Mouse (Mus musculus): Measurements from ENCODE around the gene Ugt1a7c. TPM values are rescaled to one million over a fixed set of nuclear protein-coding genes. Genes with fewer than 3 reads are reported as not detected.
"Not testable (repeated sequence)": the region's sequence is repeated elsewhere in the genome, so short reads cannot be mapped to it uniquely, and the experiment has no call there.

Ugt1a7c gene
- polyA plus RNA-seq, 1 experiment, result 12.4 TPM

DNA sequence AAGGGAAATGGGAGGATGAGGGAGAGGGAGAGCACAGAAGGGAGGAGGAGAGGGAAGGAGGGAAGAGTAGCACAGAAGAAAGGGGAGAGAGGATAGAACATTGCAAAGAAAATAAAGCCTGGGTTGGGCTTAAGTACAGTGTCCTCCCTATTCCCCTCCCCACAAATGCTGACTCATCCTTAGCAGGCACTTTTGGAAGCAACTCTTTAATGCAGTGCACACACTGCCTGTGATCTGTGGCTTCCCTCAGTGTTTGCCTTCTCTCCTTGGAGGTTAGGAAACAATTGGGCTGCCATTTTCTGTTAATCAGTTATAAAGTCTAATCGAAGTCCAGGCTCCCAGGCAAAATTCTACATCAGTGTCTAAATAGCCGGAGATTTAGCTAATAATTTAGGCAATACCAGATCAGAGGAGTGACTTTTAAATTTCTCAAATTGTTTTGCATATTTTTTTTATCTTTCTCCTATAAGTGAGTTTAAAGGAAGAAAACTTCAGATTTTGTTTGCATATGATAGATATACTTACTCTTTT lies 14.2 kb downstream of the Ugt1a7c start:
- not testable (repeated sequence) for DNase-seq (ENCODE audit: low read depth, low spot score)
- 37% methylated on average over 2 of the region's 2 CpGs for WGBS

DNA sequence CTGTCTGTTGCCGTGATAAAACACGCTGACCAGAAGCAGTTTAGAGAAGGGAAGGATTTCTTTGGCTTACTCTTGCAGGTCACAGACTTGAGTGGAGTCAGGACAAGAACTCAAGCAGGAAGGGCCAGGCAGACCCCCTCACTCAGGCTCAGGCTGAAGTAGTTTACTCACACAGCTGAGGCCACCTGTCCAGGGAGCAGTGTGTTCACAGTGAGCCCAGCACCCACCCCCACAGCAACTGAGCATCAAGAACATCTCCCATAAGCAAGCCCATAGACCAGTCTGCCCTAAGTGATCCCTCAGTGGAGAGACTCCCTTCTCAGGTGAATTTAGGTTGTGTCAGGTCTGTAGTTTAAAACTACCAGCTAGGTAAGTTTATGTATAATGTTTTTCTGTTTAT lies 14.7 kb downstream of the Ugt1a7c start:
- DNase-seq (ENCODE audit: low read depth, low spot score), result not testable (repeated sequence)
- 29% methylated on average over 2 of the region's 2 CpGs for WGBS

DNA sequence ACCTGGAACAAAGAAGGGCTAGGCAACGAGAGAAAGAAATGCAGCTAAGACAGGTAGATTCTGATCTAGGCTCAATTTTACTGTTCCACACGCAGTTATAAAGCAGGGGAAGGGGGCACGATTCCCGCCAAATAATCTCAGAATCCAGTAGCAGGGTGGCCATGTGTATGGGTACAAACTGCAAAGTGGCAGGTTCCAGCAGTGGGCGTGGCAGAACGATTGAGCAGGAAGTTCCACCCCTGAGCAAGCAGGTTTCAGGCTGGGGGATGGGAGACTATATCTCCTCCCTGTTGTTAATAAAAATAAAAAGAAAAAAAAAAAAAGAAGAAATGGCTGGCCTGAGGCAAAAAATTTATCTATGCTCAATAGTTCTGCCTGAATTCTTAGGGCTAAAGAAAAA lies 17.9 kb downstream of the Ugt1a7c start:
- 87% methylated on average over 6 of the region's 6 CpGs for WGBS
- not testable (repeated sequence) for DNase-seq (ENCODE audit: low read depth, low spot score)

DNA sequence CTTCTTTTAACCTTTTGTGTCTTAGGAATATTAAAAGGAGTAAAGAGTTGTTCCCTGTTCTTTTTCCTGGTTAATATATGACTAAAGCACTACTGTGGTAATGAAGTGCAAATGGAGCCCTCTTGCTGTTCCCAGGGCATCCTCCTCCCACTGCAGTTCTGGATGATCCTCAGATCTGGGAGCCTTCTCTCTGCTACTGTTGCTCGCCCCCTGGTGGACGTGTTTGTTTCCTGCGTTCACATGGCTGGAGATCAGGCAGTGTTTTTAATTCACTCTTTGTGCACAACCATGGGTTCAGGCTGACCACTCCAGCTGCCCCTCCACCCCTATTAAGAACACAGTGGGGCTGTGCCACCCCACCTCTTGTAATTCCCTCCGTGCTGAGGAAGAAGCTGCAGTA lies 25.7 kb downstream of the Ugt1a7c start:
- 17% methylated on average over 4 of the region's 4 CpGs for WGBS
- DNase-seq (ENCODE audit: low read depth, low spot score), result not testable (repeated sequence)

DNA sequence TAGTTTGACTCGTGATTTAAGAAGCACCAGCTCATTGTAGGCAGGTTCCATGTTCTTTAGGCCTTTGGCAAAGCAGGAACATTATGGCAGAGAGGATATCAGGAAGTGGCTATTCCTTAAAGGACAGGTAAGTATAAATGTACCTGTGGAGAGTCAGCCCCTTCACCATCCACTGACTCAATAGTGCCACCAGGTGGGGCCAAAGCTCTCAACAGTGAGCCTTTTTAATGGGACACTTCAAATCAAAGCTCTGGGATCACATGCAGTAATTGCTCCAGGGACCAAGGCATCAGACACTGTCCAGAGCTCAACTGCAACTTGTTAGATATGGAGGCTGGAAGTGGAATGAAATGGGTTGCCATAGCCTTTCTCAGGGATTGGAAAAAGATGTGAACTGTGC lies 26.7 kb downstream of the Ugt1a7c start:
- WGBS, result no CpG with 5 or more reads among the region's 1 CpGs
- not testable (repeated sequence) for DNase-seq (ENCODE audit: low read depth, low spot score)

DNA sequence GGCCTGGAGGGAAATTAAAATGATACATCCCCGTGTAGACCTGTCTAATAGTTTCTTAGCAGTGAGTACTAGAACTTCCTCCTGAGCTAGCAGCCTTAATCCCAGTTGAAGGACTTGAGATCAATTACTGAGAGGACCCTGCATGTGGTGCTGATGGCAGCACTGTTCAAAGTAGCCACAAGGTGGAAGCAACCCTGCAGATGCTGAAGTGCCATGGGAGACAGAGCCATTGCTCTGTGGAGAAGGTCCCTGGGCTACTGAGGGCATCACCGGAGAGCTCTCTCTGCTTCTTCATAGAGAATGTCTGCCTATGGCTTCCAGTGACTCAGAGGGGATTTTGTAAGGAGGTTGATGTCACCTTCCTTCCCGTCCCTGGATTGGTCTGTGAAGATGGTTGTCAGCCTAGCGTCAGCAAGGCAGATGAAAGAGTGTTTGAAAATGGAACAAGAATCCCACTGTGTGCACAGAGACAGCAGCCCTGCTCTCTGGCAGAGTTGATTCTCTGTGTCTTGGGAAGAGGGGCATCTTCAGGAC lies 31.0 kb downstream of the Ugt1a7c start:
- WGBS, result 74% methylated on average over 4 of the region's 4 CpGs
- DNase-seq (ENCODE audit: low read depth, low spot score), result not testable (repeated sequence)

DNA sequence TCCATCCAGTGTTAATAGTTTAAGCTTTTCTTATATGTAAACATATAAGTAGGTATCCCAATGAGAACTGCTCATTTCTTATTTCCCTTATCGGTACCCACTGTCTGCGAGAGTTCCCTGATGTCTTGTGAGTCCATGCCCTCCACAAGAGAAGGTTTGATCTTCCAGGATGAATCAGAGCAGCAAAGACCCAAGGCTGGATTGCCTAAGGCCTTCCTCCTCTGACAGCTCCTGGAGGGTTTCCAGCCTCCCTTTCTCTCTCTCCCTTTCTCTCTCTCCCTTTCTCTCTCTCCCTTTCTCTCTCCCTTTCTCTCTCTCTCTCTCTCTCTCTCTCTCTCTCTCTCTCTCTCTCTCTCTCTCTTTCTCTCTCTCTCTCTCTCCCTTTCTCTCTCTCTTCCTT lies 34.2 kb downstream of the Ugt1a7c start:
- 37% methylated on average over 2 of the region's 2 CpGs for WGBS
- not testable (repeated sequence) for DNase-seq (ENCODE audit: low read depth, low spot score)

DNA sequence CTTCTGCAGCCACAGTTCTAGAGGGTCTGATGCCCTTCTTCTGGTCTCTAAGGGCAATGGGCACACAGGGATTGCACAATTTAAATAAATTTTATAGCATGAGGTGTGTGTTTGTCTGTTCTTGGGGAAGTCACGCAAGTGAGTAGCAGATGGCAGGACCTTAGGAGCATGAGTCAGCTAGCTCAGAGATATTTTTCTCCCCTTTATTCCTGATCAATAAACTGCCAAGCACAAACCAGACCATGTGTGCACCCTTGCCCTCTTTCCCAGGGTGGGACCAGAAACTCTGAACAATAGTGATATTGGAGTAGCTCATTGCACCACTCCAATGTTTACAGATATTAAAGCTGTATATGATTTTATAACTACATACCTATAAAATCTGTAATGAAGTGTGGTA lies 35.4 kb downstream of the Ugt1a7c start:
- not testable (repeated sequence) for DNase-seq (ENCODE audit: low read depth, low spot score)
- WGBS, result 24% methylated on average over 1 of the region's 1 CpGs

DNA sequence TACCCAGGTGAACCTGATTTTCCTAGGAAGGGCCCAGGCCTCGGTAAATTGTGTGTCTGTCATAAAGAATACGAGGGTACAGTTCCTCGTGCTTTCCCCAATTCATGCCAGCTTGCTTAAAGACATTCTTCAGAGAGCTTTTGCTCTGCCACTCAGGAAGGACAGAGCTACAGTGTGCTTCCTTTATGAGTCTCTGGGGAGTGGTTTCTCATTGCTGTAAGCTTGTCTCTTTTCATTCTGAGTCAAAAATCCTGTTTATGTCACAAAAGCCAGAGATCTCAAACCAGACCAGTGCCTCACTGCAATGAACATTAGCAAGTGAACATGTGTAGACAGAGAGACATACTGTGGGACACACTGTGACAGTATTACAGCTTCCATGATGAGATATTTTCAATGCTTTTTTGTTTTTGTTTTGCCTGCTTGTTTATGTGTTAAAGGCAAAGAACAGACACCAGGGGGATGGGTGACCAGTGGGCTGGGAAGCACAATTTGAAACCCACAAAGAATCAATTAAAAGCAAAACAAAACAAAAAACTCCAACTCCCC lies 39.1 kb downstream of the Ugt1a7c start:
- WGBS, result 10% methylated on average over 3 of the region's 3 CpGs
- DNase-seq (ENCODE audit: low read depth, low spot score), result no peak

DNA sequence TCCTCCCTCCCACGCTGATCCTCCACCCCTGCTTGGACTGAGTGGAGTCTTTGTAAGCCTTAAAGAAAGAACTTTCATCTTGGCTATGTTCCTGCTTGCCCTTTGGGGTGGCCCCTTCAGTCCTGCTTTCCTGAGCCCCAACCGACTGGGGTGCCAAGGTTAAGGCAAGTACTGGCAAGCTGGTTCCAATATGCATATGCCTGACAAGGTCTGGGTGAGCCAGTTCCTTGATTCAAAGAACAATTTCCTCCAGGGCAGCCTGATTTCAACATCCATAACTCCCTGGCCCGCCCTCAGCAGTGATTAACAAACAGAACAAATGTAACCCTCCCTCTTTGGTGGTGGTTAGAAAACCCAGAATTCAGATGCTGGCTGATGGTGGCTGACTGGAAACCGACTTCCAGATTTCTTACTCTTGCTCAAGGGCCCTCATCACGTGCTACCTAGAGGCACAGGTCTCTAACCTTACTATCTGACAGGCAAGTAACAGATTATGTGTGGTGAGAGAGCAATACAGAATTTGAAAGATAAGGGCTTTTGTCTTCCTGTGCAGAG lies 39.7 kb downstream of the Ugt1a7c start, which contains the start of gene Ugt1a6a:
Gene Ugt1a6a (plus strand): TSS at position 353 of the 555 bp plus-strand sequence.
- not testable (repeated sequence) for DNase-seq (ENCODE audit: low read depth, low spot score)
- WGBS, result 12% methylated on average over 5 of the region's 5 CpGs

DNA sequence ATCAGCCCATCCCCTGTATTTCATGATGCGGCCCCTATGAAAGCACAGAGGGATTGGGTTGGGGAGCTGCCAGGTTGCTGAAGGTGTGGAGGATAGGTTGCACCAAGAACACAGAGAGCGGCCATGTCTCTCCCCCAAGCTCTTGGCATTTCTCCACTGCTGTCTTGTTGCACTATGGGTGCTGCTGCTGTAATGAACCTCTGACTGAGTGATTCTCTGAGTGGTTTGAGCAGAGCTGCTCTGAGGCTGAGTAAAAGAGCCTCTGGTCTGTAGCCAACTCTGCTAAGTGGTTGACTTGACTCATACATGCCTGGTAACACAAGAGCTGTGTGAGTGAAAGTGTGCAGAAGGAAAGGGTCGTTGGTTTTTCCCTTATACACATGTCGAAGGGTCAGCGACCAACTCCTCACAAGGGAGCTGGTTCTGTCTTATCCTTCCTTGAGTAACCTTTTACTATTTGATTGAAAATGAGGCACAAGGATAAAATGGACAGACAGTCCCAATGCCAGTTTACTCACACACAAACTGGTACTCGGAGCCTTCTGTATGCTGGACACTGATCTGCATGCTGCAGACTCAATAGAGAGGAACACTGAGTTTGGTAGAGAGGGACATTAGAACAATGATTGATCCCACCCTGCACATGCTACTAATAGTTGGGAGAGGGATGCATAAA lies 40.5 kb downstream of the Ugt1a7c start:
- 34% methylated on average over 6 of the region's 6 CpGs for WGBS
- DNase-seq (ENCODE audit: low read depth, low spot score), result not testable (repeated sequence)

DNA sequence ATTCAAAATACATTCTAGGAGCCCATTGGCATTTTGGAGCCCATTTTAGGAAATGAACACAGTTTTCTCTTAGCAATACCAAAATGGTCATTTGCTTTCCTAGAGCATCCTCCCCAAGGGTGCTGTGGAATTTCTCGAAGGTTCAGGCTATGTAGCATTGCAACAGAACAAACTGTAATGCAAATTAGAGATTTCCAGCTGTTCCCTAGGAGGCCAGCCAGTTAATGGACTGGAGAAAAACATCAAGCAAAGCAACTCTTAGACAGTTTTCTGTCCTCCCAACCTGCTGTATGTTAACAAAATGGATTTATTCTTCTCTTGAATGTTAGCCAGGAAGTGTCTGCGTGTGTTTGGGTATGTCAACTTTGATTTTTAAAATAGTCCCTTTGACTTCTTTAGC lies 41.8 kb downstream of the Ugt1a7c start:
- DNase-seq (ENCODE audit: low read depth, low spot score), result no peak
- 52% methylated on average over 2 of the region's 2 CpGs for WGBS

DNA sequence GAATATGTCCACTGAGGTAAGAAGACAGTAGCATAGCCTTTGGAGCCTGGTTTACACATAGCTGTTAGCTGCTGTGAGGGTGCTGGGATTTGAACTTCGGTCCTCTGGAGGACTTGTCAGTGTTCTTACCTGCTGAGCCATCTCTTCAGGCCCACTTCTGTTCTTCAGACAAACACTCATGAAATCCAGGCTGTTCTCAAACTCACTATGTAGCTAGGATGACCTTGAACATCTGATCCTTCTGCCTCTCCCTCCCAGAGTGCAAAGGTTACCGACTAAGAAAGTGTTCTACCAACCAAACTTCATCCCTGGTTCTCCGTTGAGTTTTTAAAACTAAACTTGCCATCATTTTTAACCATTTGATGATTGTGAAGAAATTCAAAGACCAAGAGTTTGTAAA lies 42.4 kb downstream of the Ugt1a7c start:
- WGBS, result 53% methylated on average over 3 of the region's 3 CpGs
- DNase-seq (ENCODE audit: low read depth, low spot score), result no peak

DNA sequence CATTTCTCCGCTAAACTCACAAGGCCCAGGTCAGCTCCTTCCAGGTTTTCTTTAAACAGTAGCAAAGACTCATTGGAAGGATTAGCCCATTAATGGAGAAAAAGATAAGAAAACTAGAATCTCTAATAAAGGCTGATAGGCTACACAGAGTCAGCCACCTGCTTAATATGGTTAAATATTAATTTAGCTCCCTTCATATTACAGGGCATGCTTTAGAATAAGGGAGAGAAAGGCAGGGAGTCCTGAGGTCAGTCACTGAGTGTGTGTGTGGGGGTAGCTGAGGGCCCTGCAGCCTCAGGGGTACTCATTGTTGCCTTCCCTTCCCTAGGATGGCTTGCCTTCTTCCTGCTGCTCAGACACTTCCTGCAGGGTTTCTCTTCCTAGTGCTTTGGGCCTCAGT lies 43.3 kb downstream of the Ugt1a7c start:
- no peak for DNase-seq (ENCODE audit: low read depth, low spot score)
- 91% methylated on average over 1 of the region's 1 CpGs for WGBS

DNA sequence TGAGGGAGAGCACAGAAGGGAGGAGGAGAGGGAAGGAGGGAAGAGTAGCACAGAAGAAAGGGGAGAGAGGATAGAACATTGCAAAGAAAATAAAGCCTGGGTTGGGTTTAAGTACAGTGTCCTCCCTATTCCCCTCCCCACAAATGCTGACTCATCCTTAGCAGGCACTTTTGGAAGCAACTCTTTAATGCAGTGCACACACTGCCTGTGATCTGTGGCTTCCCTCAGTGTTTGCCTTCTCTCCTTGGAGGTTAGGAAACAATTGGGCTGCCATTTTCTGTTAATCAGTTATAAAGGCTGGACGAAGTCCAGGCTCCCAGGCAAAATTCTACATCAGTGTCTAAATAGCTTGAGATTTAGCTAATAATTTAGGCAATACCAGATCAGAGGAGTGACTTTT lies 45.6 kb downstream of the Ugt1a7c start:
- DNase-seq (ENCODE audit: low read depth, low spot score), result not testable (repeated sequence)
- 22% methylated on average over 1 of the region's 1 CpGs for WGBS

DNA sequence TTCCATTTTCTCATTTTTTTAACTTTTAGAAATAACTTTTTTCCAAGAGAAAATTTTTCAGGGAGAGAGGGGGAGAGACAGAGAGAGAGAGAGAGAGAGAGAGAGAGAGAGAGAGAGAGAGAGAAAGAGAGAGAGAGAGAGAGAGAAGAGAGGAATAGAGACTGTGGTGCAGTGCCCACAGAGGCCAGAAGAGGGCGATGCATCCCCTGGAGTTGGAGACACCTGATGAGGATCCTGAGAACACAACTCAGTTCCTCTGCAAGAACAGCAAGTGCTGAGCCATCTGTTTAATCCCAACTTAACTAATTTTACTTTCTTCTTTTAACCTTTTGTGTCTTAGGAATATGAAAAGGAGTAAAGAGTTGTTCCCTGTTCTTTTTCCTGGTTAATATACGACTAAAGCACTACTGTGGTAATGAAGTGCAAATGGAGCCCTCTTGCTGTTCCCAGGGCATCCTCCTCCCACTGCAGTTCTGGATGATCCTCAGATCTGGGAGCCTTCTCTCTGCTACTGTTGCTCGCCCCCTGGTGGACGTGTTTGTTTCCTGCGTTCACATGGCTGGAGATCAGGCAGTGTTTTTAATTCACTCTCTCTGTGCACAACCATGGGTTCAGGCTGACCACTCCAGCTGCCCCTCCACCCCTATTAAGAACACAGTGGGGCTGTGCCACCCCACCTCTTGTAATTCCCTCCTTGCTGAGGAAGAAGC lies 49.3 kb downstream of the Ugt1a7c start:
- 4% methylated on average over 5 of the region's 5 CpGs for WGBS

DNA sequence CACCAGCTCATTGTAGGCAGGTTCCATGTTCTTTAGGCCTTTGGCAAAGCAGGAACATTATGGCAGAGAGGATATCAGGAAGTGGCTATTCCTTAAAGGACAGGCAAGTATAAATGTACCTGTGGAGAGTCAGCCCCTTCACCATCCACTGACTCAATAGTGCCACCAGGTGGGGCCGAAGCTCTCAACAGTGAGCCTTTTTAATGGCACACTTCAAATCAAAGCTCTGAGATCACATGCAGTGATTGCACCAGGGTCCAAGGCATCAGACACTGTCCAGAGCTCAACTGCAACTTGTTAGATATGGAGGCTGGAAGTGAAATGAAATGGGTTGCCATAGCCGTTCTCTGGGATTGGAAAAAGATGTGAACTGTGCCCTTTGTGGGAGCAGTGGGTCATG lies 50.4 kb downstream of the Ugt1a7c start:
- 75% methylated on average over 2 of the region's 2 CpGs for WGBS
- not testable (repeated sequence) for DNase-seq (ENCODE audit: low read depth, low spot score)

More for the DNA sequence above, 49.3 kb downstream of the Ugt1a7c start:
- DNase-seq (ENCODE audit: low read depth, low spot score), result not testable (repeated sequence)

DNA sequence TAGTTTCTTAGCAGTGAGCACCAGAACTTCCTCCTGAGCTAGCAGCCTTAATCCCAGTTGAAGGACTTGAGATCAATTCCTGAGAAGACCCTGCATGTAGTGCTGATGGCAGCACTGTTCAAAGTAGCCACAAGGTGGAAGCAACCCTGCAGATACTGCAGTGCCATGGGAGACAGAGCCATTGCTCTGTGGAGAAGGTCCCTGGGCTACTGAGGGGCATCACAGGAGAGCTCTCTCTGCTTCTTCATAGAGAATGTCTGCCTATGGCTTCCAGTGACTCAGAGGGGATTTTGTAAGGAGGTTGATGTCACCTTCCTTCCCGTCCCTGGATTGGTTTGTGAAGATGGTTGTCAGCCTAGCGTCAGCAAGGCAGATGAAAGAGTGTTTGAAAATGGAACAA lies 55.3 kb downstream of the Ugt1a7c start:
- DNase-seq (ENCODE audit: low read depth, low spot score), result not testable (repeated sequence)
- 86% methylated on average over 2 of the region's 2 CpGs for WGBS

DNA sequence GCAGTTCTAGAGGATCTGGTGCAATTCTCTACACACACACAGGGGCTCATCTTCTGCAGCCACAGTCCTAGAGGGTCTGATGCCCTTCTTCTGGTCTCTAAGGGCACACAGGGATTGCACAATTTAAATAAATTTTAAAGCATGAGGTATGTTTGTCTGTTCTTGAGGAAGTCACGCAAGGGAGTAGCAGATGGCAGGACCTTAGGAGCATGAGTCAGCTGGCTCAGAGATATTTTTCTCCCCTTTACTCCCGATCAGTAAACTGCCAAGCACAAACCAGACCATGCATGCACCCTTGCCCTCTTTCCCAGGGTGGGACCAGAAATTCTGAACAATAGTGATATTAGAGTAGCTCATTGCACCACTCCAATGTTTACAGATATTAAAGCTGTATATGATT lies 63.6 kb downstream of the Ugt1a7c start:
- 13% methylated on average over 2 of the region's 2 CpGs for WGBS
- DNase-seq (ENCODE audit: low read depth, low spot score), result peak; percentile 37

DNA sequence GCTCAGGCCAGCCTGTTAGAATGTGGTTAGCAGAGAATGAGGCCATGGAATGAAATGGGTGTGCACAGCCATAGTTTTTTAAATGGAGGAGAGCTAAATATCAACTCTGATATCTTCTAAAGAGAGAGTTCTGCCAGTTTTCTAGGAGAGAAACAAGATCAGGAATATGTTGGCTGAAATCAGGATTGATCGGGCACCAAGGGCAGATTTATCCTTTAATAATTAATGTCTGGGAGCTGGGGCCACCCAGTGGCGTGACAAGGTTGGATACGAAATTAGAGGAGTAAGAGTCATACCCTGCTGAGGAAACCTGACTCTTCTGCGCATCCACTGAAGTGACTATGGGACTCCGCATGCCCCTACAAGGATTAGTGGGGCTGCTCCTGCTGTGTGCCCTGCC lies 70.8 kb downstream of the Ugt1a7c start, which contains the start of gene Ugt1a5:
Gene Ugt1a5 (plus strand): TSS at position 302 of the 400 bp plus-strand sequence.
- 93% methylated on average over 5 of the region's 5 CpGs for WGBS
- DNase-seq (ENCODE audit: low read depth, low spot score), result no peak
